Mouse (Mus musculus): ENCODE measurements around the gene Col5a1. TPM values are rescaled to one million over a fixed set of nuclear protein-coding genes. Genes with fewer than 3 reads are reported as not detected.

Col5a1 gene
- total and polyA plus RNA-seq, 3 experiments = 15.7 to 22.9 (median 16.0) TPM

DNA sequence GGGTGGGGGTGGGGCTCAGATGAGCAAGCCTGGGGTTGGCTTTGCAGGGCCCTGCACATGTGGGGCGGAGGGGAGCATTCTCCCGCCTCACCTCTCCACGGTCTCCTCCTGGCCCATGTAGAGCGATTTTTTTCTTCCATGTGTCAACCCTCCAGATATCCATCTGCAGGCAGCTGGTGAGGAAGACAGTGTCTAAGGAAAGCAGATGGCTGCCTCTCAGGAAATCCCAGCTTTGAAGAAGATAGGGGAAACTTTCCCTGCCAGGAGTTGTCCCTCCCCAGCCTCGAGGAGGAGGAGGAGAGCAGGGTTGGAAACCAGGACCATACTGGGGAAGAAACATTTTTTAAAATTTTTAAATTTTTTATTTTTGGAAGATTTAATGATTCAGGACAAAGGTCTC is 10.4 kb upstream of the Col5a1 start:
- Histone ChIP-seq H3K36me3 (ENCODE audit: control insufficient read depth, insufficient read depth, low read length) (no peaks in the 10 kb centered on the region), H3K9ac (ENCODE audit: low read depth, low read length) (no peak overlapping the region), H3K4me3 (no peak overlapping the region), H3K4me1 (ENCODE audit: control insufficient read depth, insufficient read depth, low read length) (no peaks in the 10 kb centered on the region), H3K27me3 (ENCODE audit: control insufficient read depth, insufficient read depth, low read length) (no peaks in the 10 kb centered on the region), H3K79me2 (replicated peaks; ENCODE audit: control insufficient read depth, insufficient read depth, low read length) (no peaks in the 10 kb centered on the region), H3K27ac (no peak overlapping the region)
- WGBS = 57% methylated on average over 5 of the region's 5 CpGs
- TF ChIP-seq POLR2A (IDR thresholded peaks at IDR 0.05; ENCODE audit: insufficient read depth, low read depth, low read length) = no peak
- no peak for TF ChIP-seq CTCF (IDR thresholded peaks at IDR 0.05)
- no peak for TF ChIP-seq EP300 (IDR thresholded peaks at IDR 0.05; ENCODE audit: insufficient read depth, low read depth, low read length)
- no peak for DNase-seq
- intact Hi-C loops (cut with DNase I) = no loop called here

DNA sequence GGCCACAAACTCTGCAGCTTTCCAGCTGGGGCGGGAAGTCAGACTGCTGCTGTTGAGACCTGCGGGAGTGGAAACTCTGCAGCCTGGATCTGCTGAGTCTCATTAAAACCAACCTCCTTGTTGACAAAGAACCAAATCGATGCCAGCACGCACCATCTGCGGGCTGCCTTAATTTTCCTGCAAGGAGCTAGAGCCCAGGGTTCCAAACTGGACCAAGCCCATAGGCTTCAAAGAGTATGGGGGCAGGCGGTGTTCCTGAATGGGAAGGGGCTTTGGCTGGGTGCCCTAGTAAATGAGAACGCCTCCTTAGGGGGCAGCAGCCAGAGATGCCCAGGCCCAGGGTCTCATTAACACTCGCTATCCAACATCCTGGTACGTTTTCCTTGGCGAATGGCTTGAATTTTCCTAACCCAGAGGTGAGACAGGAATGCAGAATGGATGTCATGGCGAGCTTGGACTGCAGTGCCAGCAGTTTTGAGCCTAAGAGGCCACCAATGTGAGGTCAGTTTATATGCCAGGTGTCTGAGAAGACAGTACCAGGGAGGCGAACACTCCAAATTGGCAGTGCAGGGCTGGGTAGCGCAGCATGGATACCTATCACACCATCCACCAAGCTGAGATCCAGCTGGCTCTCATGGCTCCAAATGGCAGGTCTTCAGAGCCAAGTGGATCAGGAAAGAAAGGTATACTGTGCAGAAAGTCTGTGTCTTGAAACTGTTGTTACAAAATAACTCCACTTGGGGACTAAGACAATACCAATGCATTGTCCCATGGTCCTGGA is 9.3 kb upstream of the Col5a1 start:
- Histone ChIP-seq H3K79me2 (replicated peaks; ENCODE audit: control insufficient read depth, insufficient read depth, low read length) (no peaks in the 10 kb centered on the region), H3K27ac (no peak overlapping the region), H3K9ac (ENCODE audit: low read depth, low read length) (no peak overlapping the region), H3K36me3 (ENCODE audit: control insufficient read depth, insufficient read depth, low read length) (no peaks in the 10 kb centered on the region), H3K27me3 (ENCODE audit: control insufficient read depth, insufficient read depth, low read length) (no peaks in the 10 kb centered on the region), H3K4me1 (ENCODE audit: control insufficient read depth, insufficient read depth, low read length) (no peaks in the 10 kb centered on the region), H3K4me3 (no peak overlapping the region)
- intact Hi-C loops (cut with DNase I) = no loop called here
- TF ChIP-seq EP300 (IDR thresholded peaks at IDR 0.05; ENCODE audit: insufficient read depth, low read depth, low read length) (no peak), CTCF (IDR thresholded peaks at IDR 0.05) (no peak), POLR2A (IDR thresholded peaks at IDR 0.05; ENCODE audit: insufficient read depth, low read depth, low read length) (no peak)
- DNase-seq = no peak
- 86% methylated on average over 13 of the region's 13 CpGs for WGBS

DNA sequence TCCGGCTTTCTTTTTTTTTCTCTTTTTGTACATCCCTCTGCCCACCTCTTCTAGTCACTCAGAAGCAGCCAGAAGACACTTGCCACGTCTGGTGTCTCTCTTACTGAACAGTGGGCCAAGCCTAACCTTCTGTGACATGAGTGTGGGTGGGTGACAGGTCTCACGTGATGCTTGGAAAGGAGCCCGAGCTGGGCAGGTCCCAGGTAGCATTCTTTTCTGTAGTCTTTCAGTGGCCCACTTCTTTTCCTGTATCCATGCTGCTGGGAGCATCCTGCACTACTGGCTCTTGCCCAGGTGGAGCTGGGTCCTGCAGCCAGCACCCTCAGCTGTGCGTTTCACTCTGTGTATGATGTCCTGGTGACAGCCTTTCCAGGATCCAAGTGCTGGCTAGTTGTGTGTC is 8.2 kb upstream of the Col5a1 start:
- no peak for TF ChIP-seq POLR2A (IDR thresholded peaks at IDR 0.05; ENCODE audit: insufficient read depth, low read depth, low read length)
- no peak for TF ChIP-seq CTCF (IDR thresholded peaks at IDR 0.05)
- no peak for TF ChIP-seq EP300 (IDR thresholded peaks at IDR 0.05; ENCODE audit: insufficient read depth, low read depth, low read length)
- Histone ChIP-seq H3K4me1 (ENCODE audit: control insufficient read depth, insufficient read depth, low read length) (no peaks in the 10 kb centered on the region), H3K27me3 (ENCODE audit: control insufficient read depth, insufficient read depth, low read length) (no peaks in the 10 kb centered on the region), H3K9ac (ENCODE audit: low read depth, low read length) (no peak overlapping the region), H3K79me2 (replicated peaks; ENCODE audit: control insufficient read depth, insufficient read depth, low read length) (no peaks in the 10 kb centered on the region), H3K36me3 (ENCODE audit: control insufficient read depth, insufficient read depth, low read length) (no peaks in the 10 kb centered on the region), H3K4me3 (no peak overlapping the region), H3K27ac (no peak overlapping the region)
- WGBS = 76% methylated on average over 5 of the region's 5 CpGs
- intact Hi-C loops (cut with DNase I) = no loop called here
- DNase-seq = no peak

DNA sequence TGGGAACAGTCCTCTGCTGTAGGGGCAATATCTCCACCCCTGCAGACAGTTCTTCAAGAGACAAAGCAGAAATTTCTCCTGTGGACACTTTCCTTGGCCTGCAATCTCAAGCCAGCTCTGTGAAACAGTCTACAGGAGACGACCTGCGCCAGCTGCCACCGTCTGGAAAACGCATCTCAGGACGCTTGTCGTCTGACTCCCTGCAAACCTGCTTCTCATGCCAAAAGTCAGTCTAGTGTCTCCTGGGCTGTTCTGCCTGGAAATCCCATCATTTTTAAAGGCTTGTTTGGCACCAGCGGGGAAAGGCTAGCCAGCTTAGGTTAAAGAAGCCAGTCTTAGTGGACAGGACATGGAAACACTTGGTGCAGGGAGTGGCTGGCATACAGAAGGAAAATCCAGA is 2.9 kb upstream of the Col5a1 start:
- Histone ChIP-seq H3K27me3 (ENCODE audit: control insufficient read depth, insufficient read depth, low read length) (peaks cover 3% of the 10 kb centered on the region; the same call in 1 of the 2 replicates), H3K79me2 (replicated peaks; ENCODE audit: control insufficient read depth, insufficient read depth, low read length) (no peaks in the 10 kb centered on the region), H3K36me3 (ENCODE audit: control insufficient read depth, insufficient read depth, low read length) (no peaks in the 10 kb centered on the region), H3K4me1 (ENCODE audit: control insufficient read depth, insufficient read depth, low read length) (no peaks in the 10 kb centered on the region), H3K9ac (ENCODE audit: low read depth, low read length) (no peak overlapping the region), H3K4me3 (no peak overlapping the region), H3K27ac (no peak overlapping the region)
- 51% methylated on average over 7 of the region's 7 CpGs for WGBS
- TF ChIP-seq CTCF (IDR thresholded peaks at IDR 0.05) (no peak), EP300 (IDR thresholded peaks at IDR 0.05; ENCODE audit: insufficient read depth, low read depth, low read length) (no peak), POLR2A (IDR thresholded peaks at IDR 0.05; ENCODE audit: insufficient read depth, low read depth, low read length) (no peak)
- intact Hi-C loops (cut with DNase I) = no loop called here
- DNase-seq = peak in 1 of 2 experiments; percentile 22

DNA sequence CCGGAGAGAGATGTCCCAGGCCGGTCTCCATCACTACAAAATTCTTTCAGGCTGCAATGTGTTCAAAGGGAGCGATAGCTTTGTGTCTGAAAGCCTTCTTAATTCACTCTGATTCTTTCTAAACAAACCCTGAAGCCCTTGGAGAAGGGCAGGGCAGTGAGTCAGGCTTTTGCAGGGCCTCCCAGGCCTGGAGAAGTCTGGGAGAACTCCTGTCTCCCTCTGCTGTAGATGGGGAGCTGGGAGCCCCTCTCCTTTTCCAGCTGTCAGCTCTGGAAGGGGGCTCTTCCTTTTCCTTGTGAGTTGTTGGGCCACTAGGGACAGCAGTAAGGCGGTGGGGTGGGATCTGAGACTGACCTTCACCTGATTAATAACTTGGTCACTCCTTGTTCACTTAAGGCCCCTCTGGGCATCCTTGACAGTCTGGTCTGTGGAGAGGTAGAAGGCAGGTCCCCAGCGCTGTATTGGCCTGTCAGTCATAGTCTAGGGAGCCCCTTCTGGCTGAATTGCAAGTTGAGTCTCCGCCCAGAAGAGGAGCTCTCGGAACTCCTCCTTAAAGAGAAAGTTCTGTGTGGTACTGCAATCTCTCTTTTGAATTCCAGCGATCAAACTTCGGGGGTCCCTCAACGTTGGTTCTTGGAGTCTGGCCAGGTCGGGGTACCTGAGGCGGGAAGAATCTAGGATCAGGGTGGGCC is 623 bp upstream of the Col5a1 start:
- H3K27me3 ChIP-seq (ENCODE audit: control insufficient read depth, insufficient read depth, low read length) = peaks cover 4% of the 10 kb centered on the region; the same call in 1 of the 2 replicates
- peak overlapping the region; percentile 80 for H3K4me3 ChIP-seq
- H3K9ac ChIP-seq (ENCODE audit: low read depth, low read length) = peak overlapping the region; percentile 54; the same call in 1 of the 2 replicates
- no peaks in the 10 kb centered on the region for H3K36me3 ChIP-seq (ENCODE audit: control insufficient read depth, insufficient read depth, low read length)
- peak overlapping the region; percentile 86 for H3K27ac ChIP-seq
- no peaks in the 10 kb centered on the region; the same call in 1 of the 2 replicates for H3K4me1 ChIP-seq (ENCODE audit: control insufficient read depth, insufficient read depth, low read length)
- no peak for DNase-seq
- no peaks in the 10 kb centered on the region for H3K79me2 ChIP-seq (replicated peaks; ENCODE audit: control insufficient read depth, insufficient read depth, low read length)
- WGBS = 24% methylated on average over 12 of the region's 12 CpGs
- intact Hi-C loops (cut with DNase I) = loop anchor here (5.0 kb wide), 1 partner anchor 333 kb away; no protein-coding TSS in a partner anchor
- TF ChIP-seq CTCF (IDR thresholded peaks at IDR 0.05) (0 out of 2 replicates have a peak, but pooled peaks have one; percentile 22), POLR2A (IDR thresholded peaks at IDR 0.05; ENCODE audit: insufficient read depth, low read depth, low read length) (no peak), EP300 (IDR thresholded peaks at IDR 0.05; ENCODE audit: insufficient read depth, low read depth, low read length) (no peak)

Data from heart, adult 2 months (tissue).